Mouse (Mus musculus): ENCODE measurements around the gene Tlr6. TPM values are rescaled to one million over a fixed set of nuclear protein-coding genes. Genes with fewer than 3 reads are reported as not detected.

Tlr6 gene
- polyA plus RNA-seq, 1 experiment, result 0.21 TPM

GRCm38 (mm10) chr5:64963271-64963670, 3.4 kb upstream of the Tlr6 start:
- no peak overlapping the region for H3K27ac ChIP-seq (ENCODE audit: insufficient read depth, low read length)
- no peaks in the 10 kb centered on the region for H3K4me1 ChIP-seq (ENCODE audit: control insufficient read depth, insufficient read depth, low read length)
- H3K27me3 ChIP-seq (ENCODE audit: control insufficient read depth, insufficient read depth, low read length), result no peaks in the 10 kb centered on the region
- no peak for TF ChIP-seq CTCF (IDR thresholded peaks at IDR 0.05; ENCODE audit: borderline replicate concordance, insufficient read depth, low read depth, low read length)
- TF ChIP-seq POLR2A (IDR thresholded peaks at IDR 0.05; ENCODE audit: borderline replicate concordance, insufficient read depth, low read length), result no peak
- DNase-seq, result no peak
- no peak overlapping the region for H3K4me3 ChIP-seq (replicated peaks; ENCODE audit: insufficient read depth, low read depth, low read length)
- 86% methylated on average over 5 of the region's 5 CpGs for WGBS

DNA sequence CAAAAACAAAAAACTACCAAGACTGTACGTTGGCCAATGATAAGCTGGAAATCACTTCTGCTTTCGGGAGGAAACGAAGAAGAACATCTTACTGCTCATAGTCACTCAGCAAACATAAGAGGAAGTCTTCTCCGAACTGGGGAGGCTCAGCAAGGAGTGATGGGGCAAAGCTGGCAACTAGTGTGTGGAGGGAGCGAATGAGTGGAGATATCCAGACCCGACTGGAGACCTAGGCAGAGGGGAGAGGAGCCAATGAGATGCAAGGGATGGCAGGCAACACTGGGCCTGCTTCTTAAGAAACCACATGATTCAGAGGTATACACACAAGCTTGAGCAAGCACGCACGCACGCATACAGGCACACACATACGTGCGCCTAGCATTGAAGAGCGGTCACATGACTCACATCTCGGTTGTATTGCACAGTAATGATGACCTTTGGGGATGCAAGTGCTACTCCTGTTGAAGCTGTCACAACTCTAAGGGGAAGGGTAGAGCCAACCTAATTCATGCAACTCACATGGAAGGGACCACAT, 1.0 kb upstream of the Tlr6 start:
- Histone ChIP-seq H3K27ac (ENCODE audit: insufficient read depth, low read length) (no peak overlapping the region), H3K4me1 (ENCODE audit: control insufficient read depth, insufficient read depth, low read length) (no peaks in the 10 kb centered on the region), H3K4me3 (replicated peaks; ENCODE audit: insufficient read depth, low read depth, low read length) (no peak overlapping the region), H3K27me3 (ENCODE audit: control insufficient read depth, insufficient read depth, low read length) (no peaks in the 10 kb centered on the region)
- no peak for TF ChIP-seq CTCF (IDR thresholded peaks at IDR 0.05; ENCODE audit: borderline replicate concordance, insufficient read depth, low read depth, low read length)
- TF ChIP-seq POLR2A (IDR thresholded peaks at IDR 0.05; ENCODE audit: borderline replicate concordance, insufficient read depth, low read length), result no peak
- WGBS, result 90% methylated on average over 13 of the region's 13 CpGs
- no peak for DNase-seq

GRCm38 (mm10) chr5:64958991-64959842, 680 bp downstream of the Tlr6 start:
- no peak for DNase-seq
- Histone ChIP-seq H3K27ac (ENCODE audit: insufficient read depth, low read length) (no peak overlapping the region), H3K4me3 (replicated peaks; ENCODE audit: insufficient read depth, low read depth, low read length) (no peak overlapping the region), H3K27me3 (ENCODE audit: control insufficient read depth, insufficient read depth, low read length) (no peaks in the 10 kb centered on the region), H3K4me1 (ENCODE audit: control insufficient read depth, insufficient read depth, low read length) (no peaks in the 10 kb centered on the region)
- no peak for TF ChIP-seq POLR2A (IDR thresholded peaks at IDR 0.05; ENCODE audit: borderline replicate concordance, insufficient read depth, low read length)
- TF ChIP-seq CTCF (IDR thresholded peaks at IDR 0.05; ENCODE audit: borderline replicate concordance, insufficient read depth, low read depth, low read length), result no peak
- 74% methylated on average over 22 of the region's 22 CpGs for WGBS

DNA sequence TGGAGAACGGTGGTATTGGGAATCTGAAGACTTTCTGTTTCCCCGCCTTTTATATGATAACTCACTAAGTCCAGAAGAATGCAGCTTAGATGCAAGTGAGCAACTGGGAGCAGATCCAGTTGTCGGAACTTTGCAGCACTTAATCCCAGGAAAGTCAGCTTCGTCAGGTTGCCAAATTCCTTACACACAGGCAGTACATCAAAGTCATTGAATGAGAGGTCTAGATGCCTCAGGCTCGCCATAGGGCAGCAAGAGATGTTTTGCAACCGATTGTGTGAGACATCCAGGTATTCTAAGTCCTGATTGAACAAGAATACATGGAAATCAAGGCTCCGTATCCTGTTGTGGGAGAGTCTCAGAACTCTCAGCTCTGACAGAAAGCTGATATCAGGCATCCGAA, 5.0 kb downstream of the Tlr6 start:
- WGBS, result 85% methylated on average over 8 of the region's 8 CpGs
- TF ChIP-seq POLR2A (IDR thresholded peaks at IDR 0.05; ENCODE audit: borderline replicate concordance, insufficient read depth, low read length), result no peak
- TF ChIP-seq CTCF (IDR thresholded peaks at IDR 0.05; ENCODE audit: borderline replicate concordance, insufficient read depth, low read depth, low read length), result no peak
- H3K27me3 ChIP-seq (ENCODE audit: control insufficient read depth, insufficient read depth, low read length), result no peaks in the 10 kb centered on the region
- H3K27ac ChIP-seq (ENCODE audit: insufficient read depth, low read length), result no peak overlapping the region
- DNase-seq, result no peak
- H3K4me3 ChIP-seq (replicated peaks; ENCODE audit: insufficient read depth, low read depth, low read length), result no peak overlapping the region
- H3K4me1 ChIP-seq (ENCODE audit: control insufficient read depth, insufficient read depth, low read length), result no peaks in the 10 kb centered on the region

DNA sequence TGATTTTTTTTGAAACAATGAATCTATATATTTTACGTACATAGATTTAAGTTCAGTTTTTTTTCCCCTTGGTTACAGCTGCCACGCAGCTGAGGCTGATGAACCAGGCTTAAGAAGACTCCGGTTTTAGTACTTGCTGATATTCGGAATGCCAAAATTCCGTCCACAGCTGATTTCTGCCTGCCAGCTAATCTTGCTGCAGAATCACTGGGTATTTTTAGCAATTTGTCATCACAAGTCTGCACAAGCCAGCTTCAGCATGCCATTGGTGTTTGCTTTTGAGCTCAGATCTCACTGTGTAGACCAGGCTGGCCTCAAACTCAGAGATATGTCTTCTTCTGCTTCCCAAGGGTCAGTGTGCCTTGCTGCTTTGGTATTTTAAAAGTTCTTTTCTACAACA, 8.4 kb downstream of the Tlr6 start:
- Histone ChIP-seq H3K27me3 (ENCODE audit: control insufficient read depth, insufficient read depth, low read length) (no peaks in the 10 kb centered on the region), H3K4me1 (ENCODE audit: control insufficient read depth, insufficient read depth, low read length) (no peaks in the 10 kb centered on the region), H3K4me3 (replicated peaks; ENCODE audit: insufficient read depth, low read depth, low read length) (no peak overlapping the region), H3K27ac (ENCODE audit: insufficient read depth, low read length) (no peak overlapping the region)
- TF ChIP-seq CTCF (IDR thresholded peaks at IDR 0.05; ENCODE audit: borderline replicate concordance, insufficient read depth, low read depth, low read length), result no peak
- TF ChIP-seq POLR2A (IDR thresholded peaks at IDR 0.05; ENCODE audit: borderline replicate concordance, insufficient read depth, low read length), result no peak
- DNase-seq, result no peak
- 80% methylated on average over 5 of the region's 5 CpGs for WGBS

- WGBS, result 87% methylated on average over 15 of the region's 15 CpGs
- Histone ChIP-seq H3K27me3 (ENCODE audit: control insufficient read depth, insufficient read depth, low read length) (no peaks in the 10 kb centered on the region; the same call in 1 of the 2 replicates), H3K27ac (ENCODE audit: insufficient read depth, low read length) (no peak overlapping the region), H3K4me3 (replicated peaks; ENCODE audit: insufficient read depth, low read depth, low read length) (no peak overlapping the region), H3K4me1 (ENCODE audit: control insufficient read depth, insufficient read depth, low read length) (no peaks in the 10 kb centered on the region)
- TF ChIP-seq POLR2A (IDR thresholded peaks at IDR 0.05; ENCODE audit: borderline replicate concordance, insufficient read depth, low read length), result no peak
- TF ChIP-seq CTCF (IDR thresholded peaks at IDR 0.05; ENCODE audit: borderline replicate concordance, insufficient read depth, low read depth, low read length), result no peak
- DNase-seq, result no peak
Observed at GRCm38 (mm10) chr5:64932775-64933174, 27.1 kb downstream of the Tlr6 start.

DNA sequence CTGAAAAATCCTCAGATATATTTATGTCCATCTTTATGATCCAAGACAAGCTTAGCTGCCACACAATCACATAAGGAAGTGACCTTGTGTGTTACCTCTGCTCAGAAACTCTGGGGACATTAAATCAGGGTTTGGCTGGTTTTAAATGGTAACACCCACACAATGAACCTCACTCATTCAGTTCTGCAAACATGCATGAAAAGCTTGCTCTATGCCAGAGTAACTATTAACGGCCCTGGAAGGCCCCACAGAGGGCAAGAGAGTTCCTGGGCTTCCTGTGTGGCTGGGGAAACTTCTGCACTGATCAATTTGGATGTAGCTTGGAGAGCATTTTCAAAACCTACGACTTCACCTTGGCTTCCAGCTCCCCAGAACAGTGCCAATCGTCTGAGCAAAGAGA, 27.7 kb downstream of the Tlr6 start:
- H3K4me3 ChIP-seq (replicated peaks; ENCODE audit: insufficient read depth, low read depth, low read length), result no peak overlapping the region
- no peak for DNase-seq
- TF ChIP-seq CTCF (IDR thresholded peaks at IDR 0.05; ENCODE audit: borderline replicate concordance, insufficient read depth, low read depth, low read length), result no peak
- no peak for TF ChIP-seq POLR2A (IDR thresholded peaks at IDR 0.05; ENCODE audit: borderline replicate concordance, insufficient read depth, low read length)
- no peaks in the 10 kb centered on the region for H3K4me1 ChIP-seq (ENCODE audit: control insufficient read depth, insufficient read depth, low read length)
- WGBS, result 55% methylated on average over 3 of the region's 3 CpGs
- H3K27me3 ChIP-seq (ENCODE audit: control insufficient read depth, insufficient read depth, low read length), result no peaks in the 10 kb centered on the region; the same call in 1 of the 2 replicates
- H3K27ac ChIP-seq (ENCODE audit: insufficient read depth, low read length), result no peak overlapping the region

GRCm38 (mm10) chr5:64922891-64923381, 37.0 kb downstream of the Tlr6 start:
- H3K27me3 ChIP-seq (ENCODE audit: control insufficient read depth, insufficient read depth, low read length), result no peaks in the 10 kb centered on the region
- WGBS, result 92% methylated on average over 5 of the region's 5 CpGs
- DNase-seq, result no peak
- no peak overlapping the region for H3K27ac ChIP-seq (ENCODE audit: insufficient read depth, low read length)
- no peak for TF ChIP-seq POLR2A (IDR thresholded peaks at IDR 0.05; ENCODE audit: borderline replicate concordance, insufficient read depth, low read length)
- no peak for TF ChIP-seq CTCF (IDR thresholded peaks at IDR 0.05; ENCODE audit: borderline replicate concordance, insufficient read depth, low read depth, low read length)
- H3K4me3 ChIP-seq (replicated peaks; ENCODE audit: insufficient read depth, low read depth, low read length), result no peak overlapping the region
- H3K4me1 ChIP-seq (ENCODE audit: control insufficient read depth, insufficient read depth, low read length), result no peaks in the 10 kb centered on the region

Measured in cerebellum, adult 2 months (tissue).